Mouse (Mus musculus) testis, postnatal 14 days (tissue): ENCODE data around the gene 2210418O10Rik.
"Not testable (repeated sequence)": the region's sequence is repeated elsewhere in the genome, so short reads cannot be mapped to it uniquely, and the experiment has no call there.

Source experiments
- DNase-seq: peaks from one replicate; pipeline ENCODE4 v3.0.0; 2021; ENCODE audit warnings: low spot score

The 2210418O10Rik gene

DNA sequence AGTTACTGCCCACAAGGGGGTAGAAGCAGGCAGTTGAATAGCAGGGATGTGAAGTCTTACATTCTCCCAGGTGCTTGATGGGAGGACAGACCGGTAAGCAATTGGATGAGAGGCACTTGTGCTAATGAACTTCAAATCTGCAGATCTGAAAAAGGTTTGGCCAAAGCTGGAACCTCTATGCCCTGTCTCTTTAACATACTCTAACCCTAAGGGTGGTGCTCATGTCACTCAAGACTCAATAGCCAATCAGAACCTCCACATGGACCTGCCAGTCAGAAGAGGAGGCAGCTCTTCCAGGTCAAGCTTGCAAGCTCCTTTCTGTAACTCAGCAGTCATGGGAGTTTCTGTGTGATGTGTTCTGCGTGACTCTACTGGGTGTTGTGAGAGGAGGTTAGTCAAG, at the start of gene 2210418O10Rik:
2210418O10Rik (plus strand) TSS at position 301 of the 400 bp plus-strand sequence.
- not testable (repeated sequence) for DNase-seq

DNA sequence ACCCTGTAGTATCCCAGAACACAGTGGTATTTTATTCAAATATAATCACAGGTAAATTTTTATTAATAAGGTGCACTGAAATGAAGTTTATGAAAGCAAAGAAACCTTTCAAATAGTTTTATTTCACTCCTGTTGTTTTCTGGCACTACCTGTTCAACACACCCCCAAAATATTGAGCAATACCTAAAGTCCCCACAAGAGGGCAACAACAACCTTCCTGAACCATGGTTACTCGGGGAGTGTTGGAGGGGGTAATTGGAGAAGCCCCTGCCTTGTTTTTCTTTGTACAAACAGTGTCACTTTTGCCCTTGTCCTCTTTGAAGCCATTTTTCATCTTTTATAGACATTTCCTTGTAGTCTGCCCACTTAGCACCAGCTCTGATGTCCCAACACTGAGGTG, 22.1 kb downstream of the 2210418O10Rik start:
- not testable (repeated sequence) for DNase-seq
